Mouse (Mus musculus): ENCODE measurements around the gene Smcr8. TPM values are rescaled to one million over a fixed set of nuclear protein-coding genes. Genes with fewer than 3 reads are reported as not detected.

The Smcr8 gene
- polyA plus RNA-seq, 1 experiment from 2014 or later = 8.3 TPM

DNA sequence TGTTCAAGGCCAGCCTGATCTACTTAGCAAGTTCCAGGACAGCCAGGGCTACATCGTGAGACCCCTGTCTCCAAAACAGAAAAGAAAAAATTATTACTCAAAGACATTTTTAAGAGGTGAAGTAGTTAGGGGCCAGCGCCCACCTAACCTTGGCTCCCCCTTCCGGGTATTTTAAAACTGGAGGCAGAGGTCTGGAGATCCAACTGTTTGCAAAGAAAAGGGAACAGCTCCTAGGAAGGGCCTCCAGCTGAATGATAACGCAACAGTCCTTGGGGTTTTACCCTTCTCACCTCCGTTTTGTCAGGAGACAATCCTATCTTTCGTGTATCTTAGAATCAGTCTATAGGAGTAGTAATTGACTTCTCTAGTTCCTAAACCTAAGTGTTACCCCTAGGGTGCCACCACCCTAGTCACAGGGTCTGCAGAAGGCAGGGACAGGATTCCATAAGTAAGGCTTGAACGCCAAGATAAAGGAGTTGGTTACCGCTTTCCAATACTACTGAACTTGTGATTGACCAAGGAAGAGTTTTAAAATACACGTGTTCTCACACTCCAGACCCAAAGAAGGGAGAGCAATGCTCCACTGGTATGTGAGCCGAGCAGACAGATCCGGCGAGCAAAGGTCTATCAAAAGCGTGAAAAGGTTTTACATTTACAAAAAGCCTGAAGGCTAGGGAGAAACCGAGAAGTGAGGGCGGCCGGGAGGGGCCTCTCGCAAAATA is 1.1 kb upstream of the Smcr8 start:
- H3K36me3 ChIP-seq (replicated peaks; ENCODE audit: control insufficient read depth, insufficient read depth) = peaks cover 26% of the 10 kb centered on the region
- H3K4me1 ChIP-seq (replicated peaks; ENCODE audit: control insufficient read depth, insufficient read depth, low read length) = peaks cover 54% of the 10 kb centered on the region
- H3K27me3 ChIP-seq (ENCODE audit: control insufficient read depth, insufficient read depth, low read length) = no peaks in the 10 kb centered on the region
- DNase-seq (ENCODE audit: low spot score) = no peak
- ATAC-seq (ENCODE audit: low FRiP score) = no peak
- H3K4me3 ChIP-seq (replicated peaks; ENCODE audit: low read length) = peak overlapping the region; percentile 80
- peak overlapping the region; percentile 81 for H3K9ac ChIP-seq
- no peaks in the 10 kb centered on the region for H3K9me3 ChIP-seq (ENCODE audit: control insufficient read depth, low read length)
- 5% methylated on average over 17 of the region's 17 CpGs for WGBS
- peak overlapping the region; percentile 93 for H3K4me2 ChIP-seq (replicated peaks)
- peak overlapping the region; percentile 71 for H3K27ac ChIP-seq

DNA sequence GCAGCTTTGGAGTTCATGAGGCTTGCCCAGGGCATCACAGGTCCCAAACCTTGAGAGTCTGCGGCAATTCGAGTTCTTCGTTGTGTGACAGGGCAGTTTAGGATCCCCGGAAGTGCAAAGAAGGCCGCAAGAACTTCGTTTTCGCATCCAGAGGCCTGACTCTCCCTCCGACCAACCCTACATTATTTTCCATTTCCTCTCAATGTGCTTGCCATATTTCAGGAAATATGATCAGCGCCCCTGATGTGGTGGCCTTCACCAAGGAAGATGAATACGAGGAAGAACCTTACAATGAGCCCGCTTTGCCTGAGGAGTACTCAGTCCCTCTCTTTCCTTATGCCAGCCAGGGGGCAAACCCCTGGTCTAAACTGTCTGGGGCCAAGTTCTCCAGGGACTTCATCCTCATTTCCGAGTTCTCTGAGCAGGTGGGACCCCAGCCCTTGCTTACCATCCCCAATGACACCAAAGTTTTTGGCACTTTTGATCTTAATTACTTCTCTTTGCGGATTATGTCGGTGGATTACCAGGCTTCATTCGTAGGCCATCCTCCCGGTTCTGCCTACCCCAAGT is 562 bp downstream of the Smcr8 start:
- no peak for DNase-seq (ENCODE audit: low spot score)
- 29% methylated on average over 16 of the region's 16 CpGs for WGBS

DNA sequence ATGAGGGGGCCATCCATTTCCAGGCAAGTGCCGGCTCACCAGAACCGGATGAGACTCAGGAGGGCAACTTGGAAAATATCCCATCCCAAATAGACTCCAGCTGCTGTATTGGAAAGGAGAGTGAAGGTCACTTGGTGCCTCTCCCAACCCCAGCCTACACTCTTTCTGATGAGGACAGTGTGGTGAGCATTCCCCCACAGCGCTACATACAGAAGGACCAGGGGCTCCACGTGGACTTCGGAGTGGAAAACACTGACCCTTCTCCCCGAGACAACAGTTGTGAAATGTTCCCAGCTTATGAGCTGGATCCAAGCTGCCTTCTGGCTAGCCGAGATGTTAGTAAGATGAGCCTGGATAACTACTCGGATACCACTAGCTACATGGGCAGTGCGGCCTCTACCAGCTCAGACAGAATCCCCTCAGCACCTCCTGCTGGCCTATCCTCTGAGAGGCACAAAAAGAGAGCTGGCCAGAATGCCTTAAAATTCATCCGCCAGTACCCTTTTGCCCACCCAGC is 2.4 kb downstream of the Smcr8 start:
- Histone ChIP-seq H3K4me3 (replicated peaks; ENCODE audit: low read length) (peak overlapping the region; percentile 14; the same call in 1 of the 2 replicates), H3K4me2 (replicated peaks) (peak overlapping the region; percentile 93), H3K9ac (peak overlapping the region; percentile 40; the same call in 1 of the 2 replicates), H3K27ac (no peak overlapping the region), H3K27me3 (ENCODE audit: control insufficient read depth, insufficient read depth, low read length) (no peaks in the 10 kb centered on the region), H3K4me1 (replicated peaks; ENCODE audit: control insufficient read depth, insufficient read depth, low read length) (peaks cover 70% of the 10 kb centered on the region), H3K9me3 (ENCODE audit: control insufficient read depth, low read length) (no peaks in the 10 kb centered on the region), H3K36me3 (replicated peaks; ENCODE audit: control insufficient read depth, insufficient read depth) (peaks cover 47% of the 10 kb centered on the region)
- no peak for ATAC-seq (ENCODE audit: low FRiP score)
- WGBS = 89% methylated on average over 10 of the region's 10 CpGs
- DNase-seq (ENCODE audit: low spot score) = no peak

More for the DNA sequence above, 562 bp downstream of the Smcr8 start:
- Histone ChIP-seq H3K4me2 (replicated peaks) (peak overlapping the region; percentile 93), H3K27ac (0 out of 2 replicates have a peak overlapping the region, but pooled peaks have one; percentile 71), H3K4me3 (replicated peaks; ENCODE audit: low read length) (peak overlapping the region; percentile 80), H3K9ac (peak overlapping the region; percentile 81), H3K9me3 (ENCODE audit: control insufficient read depth, low read length) (no peaks in the 10 kb centered on the region), H3K4me1 (replicated peaks; ENCODE audit: control insufficient read depth, insufficient read depth, low read length) (peaks cover 70% of the 10 kb centered on the region), H3K27me3 (ENCODE audit: control insufficient read depth, insufficient read depth, low read length) (no peaks in the 10 kb centered on the region), H3K36me3 (replicated peaks; ENCODE audit: control insufficient read depth, insufficient read depth) (peaks cover 33% of the 10 kb centered on the region)
- no peak for ATAC-seq (ENCODE audit: low FRiP score)

DNA sequence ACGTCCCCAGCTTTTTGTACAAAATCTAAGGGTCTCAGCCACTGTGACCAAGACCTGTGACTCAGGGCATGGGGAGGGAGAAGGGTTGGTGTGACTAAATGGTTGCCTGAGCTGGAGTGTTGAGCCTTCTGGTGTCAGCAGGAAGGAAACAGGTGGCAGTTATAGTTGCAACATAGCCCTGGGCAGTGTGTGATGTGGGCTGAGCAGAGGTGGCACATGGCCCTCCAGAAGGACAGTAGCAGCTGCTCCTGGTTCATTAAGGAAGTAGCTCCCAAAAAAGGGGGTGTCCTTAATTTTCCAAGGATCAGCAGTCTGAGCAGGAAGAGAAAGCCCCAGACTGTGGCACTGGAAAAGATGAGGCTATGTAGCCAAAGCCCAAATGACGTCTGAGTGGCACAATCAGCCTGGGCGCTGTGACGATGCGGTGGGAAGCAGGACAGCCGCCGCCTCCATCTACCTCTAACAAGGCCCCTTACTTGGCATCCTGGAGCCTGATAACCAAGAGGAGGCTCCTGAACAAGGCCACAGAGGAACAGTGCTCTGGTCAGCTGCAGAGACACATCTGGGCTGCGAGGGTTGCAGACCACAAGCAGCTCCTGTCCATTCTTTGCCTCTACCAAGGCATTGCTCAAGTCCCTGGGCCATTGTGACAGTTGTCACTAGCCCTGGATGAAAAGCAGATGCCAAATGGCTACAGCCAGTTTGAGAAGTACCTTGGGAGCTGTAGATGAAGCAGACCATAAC is 7.0 kb downstream of the Smcr8 start:
- ATAC-seq (ENCODE audit: low FRiP score) = no peak
- no peak overlapping the region for H3K4me3 ChIP-seq (replicated peaks; ENCODE audit: low read length)
- H3K27me3 ChIP-seq (ENCODE audit: control insufficient read depth, insufficient read depth, low read length) = no peaks in the 10 kb centered on the region
- no peak overlapping the region for H3K27ac ChIP-seq
- 96% methylated on average over 8 of the region's 8 CpGs for WGBS
- H3K4me2 ChIP-seq (replicated peaks) = no peak overlapping the region
- peaks cover 35% of the 10 kb centered on the region for H3K4me1 ChIP-seq (replicated peaks; ENCODE audit: control insufficient read depth, insufficient read depth, low read length)
- no peak overlapping the region for H3K9ac ChIP-seq
- peaks cover 80% of the 10 kb centered on the region for H3K36me3 ChIP-seq (replicated peaks; ENCODE audit: control insufficient read depth, insufficient read depth)
- H3K9me3 ChIP-seq (ENCODE audit: control insufficient read depth, low read length) = no peaks in the 10 kb centered on the region
- no peak for DNase-seq (ENCODE audit: low spot score)

DNA sequence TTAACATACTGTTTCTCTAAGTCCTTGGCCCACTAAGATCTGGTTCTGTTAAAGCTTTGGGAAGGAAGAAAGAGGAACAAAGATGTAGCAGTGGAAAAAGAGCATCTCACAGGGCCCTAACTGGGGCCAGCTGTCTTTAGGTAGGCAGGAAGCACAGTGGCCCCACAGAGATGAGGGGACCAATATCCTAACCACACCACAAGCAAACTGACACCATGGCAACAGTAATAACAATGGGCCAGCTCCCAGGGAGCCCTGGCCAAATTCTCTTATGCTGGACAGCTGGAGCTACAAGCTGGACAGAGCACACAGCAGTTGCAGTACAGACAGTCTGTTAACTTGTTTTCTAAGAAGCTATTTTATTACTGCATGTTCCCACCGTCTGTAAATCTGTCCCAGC is 10.3 kb downstream of the Smcr8 start:
- no peak for ATAC-seq (ENCODE audit: low FRiP score)
- H3K36me3 ChIP-seq (replicated peaks; ENCODE audit: control insufficient read depth, insufficient read depth) = peaks cover 64% of the 10 kb centered on the region
- H3K4me2 ChIP-seq (replicated peaks) = no peak overlapping the region
- no peak overlapping the region for H3K9ac ChIP-seq
- no peaks in the 10 kb centered on the region for H3K27me3 ChIP-seq (ENCODE audit: control insufficient read depth, insufficient read depth, low read length)
- peaks cover 3% of the 10 kb centered on the region; the same call in 1 of the 2 replicates for H3K4me1 ChIP-seq (replicated peaks; ENCODE audit: control insufficient read depth, insufficient read depth, low read length)
- H3K27ac ChIP-seq = no peak overlapping the region
- H3K9me3 ChIP-seq (ENCODE audit: control insufficient read depth, low read length) = no peaks in the 10 kb centered on the region
- no peak overlapping the region for H3K4me3 ChIP-seq (replicated peaks; ENCODE audit: low read length)
- WGBS = 41% methylated on average over 1 of the region's 1 CpGs
- no peak for DNase-seq (ENCODE audit: low spot score)

DNA sequence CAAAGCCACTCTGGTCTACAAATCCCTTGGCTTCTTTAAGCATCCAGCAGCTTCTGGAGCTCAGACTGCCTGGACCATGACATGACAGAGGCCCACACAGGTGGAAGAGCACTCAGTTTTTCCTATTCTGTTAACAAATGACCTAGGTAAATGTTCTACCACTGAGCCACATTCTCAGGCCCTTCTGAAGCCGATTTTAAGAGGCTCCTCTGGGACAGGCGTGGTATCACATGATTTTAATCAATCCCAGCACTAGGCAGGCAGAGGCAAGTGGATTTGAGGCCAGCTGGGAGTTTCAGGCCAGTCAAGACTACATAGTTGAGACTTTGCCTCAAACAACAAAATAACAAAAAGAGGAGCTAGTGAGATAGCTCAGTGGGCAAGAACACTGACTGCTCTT is 13.1 kb downstream of the Smcr8 start:
- H3K9me3 ChIP-seq (ENCODE audit: control insufficient read depth, low read length) = no peaks in the 10 kb centered on the region
- peaks cover 42% of the 10 kb centered on the region for H3K36me3 ChIP-seq (replicated peaks; ENCODE audit: control insufficient read depth, insufficient read depth)
- 93% methylated on average over 2 of the region's 2 CpGs for WGBS
- ATAC-seq (ENCODE audit: low FRiP score) (no peak), DNase-seq (ENCODE audit: low spot score) (no peak)
- H3K9ac ChIP-seq = no peak overlapping the region
- no peak overlapping the region for H3K4me3 ChIP-seq (replicated peaks; ENCODE audit: low read length)
- no peaks in the 10 kb centered on the region for H3K4me1 ChIP-seq (replicated peaks; ENCODE audit: control insufficient read depth, insufficient read depth, low read length)
- H3K27ac ChIP-seq = no peak overlapping the region
- no peaks in the 10 kb centered on the region for H3K27me3 ChIP-seq (ENCODE audit: control insufficient read depth, insufficient read depth, low read length)
- H3K4me2 ChIP-seq (replicated peaks) = no peak overlapping the region

DNA sequence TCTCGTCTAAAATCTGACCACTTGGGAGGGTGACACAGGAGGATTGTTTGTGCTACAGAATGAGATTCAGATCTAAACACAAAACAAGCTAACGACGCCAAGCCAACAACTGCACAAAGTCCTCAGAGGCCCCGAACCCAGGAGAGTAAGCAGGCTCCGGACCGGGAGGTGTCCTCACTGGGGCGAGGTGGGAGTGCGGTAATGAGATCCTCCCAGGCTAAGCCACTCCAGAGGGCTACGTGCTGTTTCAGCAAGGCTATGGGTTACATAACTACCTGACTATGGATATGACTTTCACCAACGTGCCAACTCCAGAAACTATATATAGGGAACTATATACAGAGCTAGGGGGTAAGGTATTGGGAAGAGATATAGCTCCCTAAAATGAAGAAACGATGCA is 19.0 kb downstream of the Smcr8 start:
- DNase-seq (ENCODE audit: low spot score) (no peak), ATAC-seq (ENCODE audit: low FRiP score) (no peak)
- no peaks in the 10 kb centered on the region for H3K36me3 ChIP-seq (replicated peaks; ENCODE audit: control insufficient read depth, insufficient read depth)
- no peak overlapping the region for H3K27ac ChIP-seq
- H3K9me3 ChIP-seq (ENCODE audit: control insufficient read depth, low read length) = no peaks in the 10 kb centered on the region
- no peak overlapping the region for H3K4me3 ChIP-seq (replicated peaks; ENCODE audit: low read length)
- H3K9ac ChIP-seq = no peak overlapping the region
- no peak overlapping the region for H3K4me2 ChIP-seq (replicated peaks)
- H3K4me1 ChIP-seq (replicated peaks; ENCODE audit: control insufficient read depth, insufficient read depth, low read length) = no peaks in the 10 kb centered on the region
- 96% methylated on average over 11 of the region's 11 CpGs for WGBS
- no peaks in the 10 kb centered on the region for H3K27me3 ChIP-seq (ENCODE audit: control insufficient read depth, insufficient read depth, low read length)

DNA sequence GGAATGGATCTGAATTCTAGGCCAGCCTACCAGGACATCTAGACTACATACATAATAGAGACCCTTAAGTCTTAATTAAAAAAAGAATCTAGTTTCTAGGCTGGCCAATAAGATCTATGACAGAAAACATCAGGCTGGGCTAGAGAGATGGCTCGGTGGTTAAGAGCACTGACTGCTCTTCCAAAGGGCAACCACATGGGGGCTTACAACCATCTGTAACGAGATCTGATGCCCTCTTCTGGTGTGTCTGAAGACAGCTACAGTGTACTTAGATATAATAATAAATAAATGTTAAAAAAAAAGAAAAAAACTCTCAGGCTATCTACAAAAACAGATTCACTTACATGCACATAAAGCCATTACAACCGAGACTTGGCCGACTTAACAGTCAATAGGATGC is 22.7 kb downstream of the Smcr8 start:
- ATAC-seq (ENCODE audit: low FRiP score) (no peak), DNase-seq (ENCODE audit: low spot score) (no peak)
- WGBS = 89% methylated on average over 4 of the region's 4 CpGs
- Histone ChIP-seq H3K9me3 (ENCODE audit: control insufficient read depth, low read length) (no peaks in the 10 kb centered on the region), H3K4me3 (replicated peaks; ENCODE audit: low read length) (no peak overlapping the region), H3K9ac (no peak overlapping the region), H3K27ac (no peak overlapping the region), H3K4me2 (replicated peaks) (no peak overlapping the region), H3K27me3 (ENCODE audit: control insufficient read depth, insufficient read depth, low read length) (no peaks in the 10 kb centered on the region), H3K4me1 (replicated peaks; ENCODE audit: control insufficient read depth, insufficient read depth, low read length) (no peaks in the 10 kb centered on the region), H3K36me3 (replicated peaks; ENCODE audit: control insufficient read depth, insufficient read depth) (no peaks in the 10 kb centered on the region)

DNA sequence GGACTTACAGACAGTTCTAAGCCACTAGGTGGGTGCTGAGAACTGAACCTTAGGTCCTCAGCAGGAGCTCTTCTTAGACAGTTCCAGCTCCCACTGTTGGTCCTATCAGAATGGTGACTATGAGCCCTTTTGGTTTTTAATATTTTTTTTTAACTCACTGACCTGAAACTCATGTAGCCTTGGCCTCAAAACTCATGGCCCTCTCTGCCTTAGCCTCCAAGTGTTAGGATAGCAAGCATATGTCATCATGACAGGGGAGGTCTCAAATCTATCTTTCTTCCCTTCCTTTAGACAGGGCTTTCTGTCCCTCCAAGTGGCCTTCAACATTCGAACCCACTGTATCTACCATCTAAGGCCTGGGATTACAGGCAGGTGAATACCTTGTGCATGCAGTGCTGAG is 23.6 kb downstream of the Smcr8 start:
- Histone ChIP-seq H3K27me3 (ENCODE audit: control insufficient read depth, insufficient read depth, low read length) (no peaks in the 10 kb centered on the region), H3K9ac (no peak overlapping the region), H3K4me2 (replicated peaks) (no peak overlapping the region), H3K4me1 (replicated peaks; ENCODE audit: control insufficient read depth, insufficient read depth, low read length) (no peaks in the 10 kb centered on the region), H3K36me3 (replicated peaks; ENCODE audit: control insufficient read depth, insufficient read depth) (no peaks in the 10 kb centered on the region), H3K4me3 (replicated peaks; ENCODE audit: low read length) (no peak overlapping the region), H3K9me3 (ENCODE audit: control insufficient read depth, low read length) (no peaks in the 10 kb centered on the region), H3K27ac (no peak overlapping the region)
- WGBS = 93% methylated on average over 1 of the region's 1 CpGs
- ATAC-seq (ENCODE audit: low FRiP score) (no peak), DNase-seq (ENCODE audit: low spot score) (no peak)

Data from hindbrain, embryonic 14.5 days (tissue).